Mouse (Mus musculus): Measurements from ENCODE around the gene Igfbp7.

DNA sequence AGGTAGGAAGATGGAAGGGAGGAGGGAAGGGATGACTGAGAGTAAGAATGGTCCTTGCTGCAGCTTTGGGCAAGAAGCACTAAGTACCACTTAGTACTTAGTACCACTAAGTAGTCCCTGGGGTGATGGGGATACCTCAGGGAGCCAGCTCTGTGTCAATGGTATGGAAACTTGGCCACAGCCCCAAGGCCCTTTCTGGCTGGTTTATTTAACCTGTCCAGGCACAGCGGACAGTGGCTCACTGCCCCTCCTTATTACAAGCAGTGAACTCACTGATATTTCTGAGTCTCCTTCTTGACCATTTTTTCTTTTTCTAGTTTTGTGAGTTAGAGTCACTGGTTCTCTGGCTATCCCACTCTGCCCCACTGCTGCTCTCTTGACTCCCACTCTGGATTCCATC is 40.7 kb downstream of the Igfbp7 start:
- TF ChIP-seq POLR2A (IDR thresholded peaks at IDR 0.05; ENCODE audit: borderline replicate concordance, extremely low read depth, low read depth, low read length) = no peak
- no peak for TF ChIP-seq CTCF (IDR thresholded peaks at IDR 0.05; ENCODE audit: insufficient read depth, low read length)

Data from lung, adult 2 months (tissue).